Mouse (Mus musculus): ENCODE data around the gene Ramp1. TPM values are rescaled to one million over a fixed set of nuclear protein-coding genes. Genes with fewer than 3 reads are reported as not detected.

Gene Ramp1
- 2.3 and 2.8 TPM in 2 replicates for polyA plus RNA-seq (2012; rRNA removed)

DNA sequence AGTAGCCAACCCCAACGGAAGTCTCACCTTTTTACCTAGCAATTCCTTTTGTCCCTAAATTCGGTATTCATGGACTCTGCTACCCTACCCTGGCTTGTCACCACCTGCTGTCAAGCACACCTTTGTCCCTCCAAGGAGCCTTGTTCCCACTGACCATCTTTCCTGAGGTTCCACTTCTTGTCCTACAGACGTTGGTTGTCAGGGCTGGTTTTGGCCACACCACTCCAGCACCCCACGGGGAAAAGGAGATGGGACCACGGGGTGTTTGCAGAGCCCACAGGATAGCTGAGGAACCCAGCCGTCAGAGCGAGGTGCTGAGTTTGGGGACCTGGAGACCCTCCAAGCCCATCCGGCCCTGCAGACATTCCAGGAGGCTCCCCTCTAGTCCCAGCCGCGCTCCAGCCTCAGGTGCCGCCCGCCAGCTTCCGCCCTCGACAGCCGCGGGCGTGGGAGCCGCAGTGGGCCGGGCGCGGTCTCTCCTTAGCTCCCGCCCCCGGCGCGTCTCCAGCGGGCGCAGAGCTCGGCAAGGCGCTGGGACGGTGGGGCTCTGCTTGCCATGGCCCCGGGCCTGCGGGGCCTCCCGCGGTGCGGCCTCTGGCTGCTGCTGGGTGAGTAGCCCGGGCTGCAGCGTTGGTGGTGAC lies at the start of gene Ramp1:
TSS of gene Ramp1 (plus strand) at position 290 of the 641 bp plus-strand sequence.

DNA sequence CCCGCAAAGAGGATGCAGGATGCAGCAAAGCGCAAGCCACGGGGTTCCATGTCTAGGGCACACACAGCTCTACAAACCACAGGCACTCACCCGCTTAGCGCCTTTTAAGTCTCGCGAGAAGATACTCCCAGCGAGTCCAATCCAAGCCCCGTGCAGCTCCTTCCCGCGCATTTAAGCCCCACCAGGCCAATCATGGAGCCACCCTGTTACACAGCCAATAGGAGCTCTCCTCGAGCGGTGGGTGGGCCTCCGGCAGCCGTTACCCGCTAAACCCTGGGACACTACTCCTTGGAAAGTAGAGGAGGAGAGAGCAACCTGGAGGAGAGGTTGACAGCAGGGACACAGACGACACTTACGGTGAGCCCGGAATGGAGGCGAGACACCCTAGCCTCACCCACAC lies 34.8 kb upstream of the Ramp1 start, which contains the start of gene Rbm44:
TSS of gene Rbm44 (plus strand) at position 277 of the 400 bp plus-strand sequence.

DNA sequence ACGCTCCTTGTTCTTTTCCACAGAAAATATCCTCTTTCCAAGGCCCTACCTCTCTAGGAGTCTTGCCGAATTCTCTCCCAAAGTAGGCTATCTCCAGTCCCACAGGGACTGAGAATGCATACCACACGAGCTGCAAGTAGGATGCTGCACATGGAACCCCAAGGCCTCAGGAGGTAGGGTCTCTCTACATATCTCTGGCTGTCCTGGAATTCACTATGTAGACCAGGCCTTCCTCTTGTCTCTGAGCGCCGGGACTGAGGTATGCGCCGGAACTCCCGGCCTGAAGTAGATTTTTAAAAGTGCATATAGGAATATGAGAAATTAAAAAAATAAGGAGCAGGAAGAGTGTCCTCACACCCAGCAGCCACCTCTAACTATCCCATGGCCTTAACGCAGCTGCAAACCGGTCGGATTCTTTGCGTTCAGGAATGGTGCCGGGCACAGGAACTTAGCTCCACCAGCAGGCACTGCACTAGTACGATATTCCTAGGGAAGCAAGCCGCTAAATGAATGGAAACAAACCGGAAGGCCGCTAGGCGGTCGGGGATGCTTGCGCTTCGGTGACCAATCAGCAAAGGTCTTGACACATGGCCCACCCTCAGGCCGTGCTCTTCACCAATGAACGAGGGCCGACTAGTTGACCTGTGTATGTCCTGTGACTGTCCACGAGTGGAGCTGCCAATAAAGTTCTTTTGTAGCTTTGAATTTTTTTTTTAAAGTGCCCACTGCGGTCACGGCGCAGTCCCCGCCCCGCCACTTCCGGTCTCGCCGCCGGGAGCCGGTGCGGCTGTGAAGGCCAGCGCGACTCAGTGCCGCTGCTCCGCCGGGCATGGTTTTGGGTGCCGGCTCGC lies 70.2 kb downstream of the Ramp1 start, which contains the start of gene Ube2f:
TSS of gene Ube2f (plus strand) at position 741 of the 851 bp plus-strand sequence.

Other genes starting within 250 kb of the Ramp1 start
- not detected in 2 replicates for gene Prlh, start 226.7 kb upstream of the Ramp1 start, polyA plus RNA-seq (2012; rRNA removed)
- gene Rab17, start 210.2 kb upstream of the Ramp1 start, polyA plus RNA-seq (2012; rRNA removed), result 1.8 and 2.3 TPM in 2 replicates
- gene Lrrfip1, start 181.1 kb upstream of the Ramp1 start, polyA plus RNA-seq (2012; rRNA removed), result 9.4 and 10.1 TPM in 2 replicates
- gene Rbm44, start 34.7 kb upstream of the Ramp1 start, polyA plus RNA-seq (2012; rRNA removed), result 1.3 and 1.6 TPM in 2 replicates
- 37.2 and 42.0 TPM in 2 replicates for gene Ube2f, start 70.5 kb downstream of the Ramp1 start, polyA plus RNA-seq (2012; rRNA removed)
- gene Scly, start 118.5 kb downstream of the Ramp1 start, polyA plus RNA-seq (2012; rRNA removed), result 18.1 and 20.6 TPM in 2 replicates
- gene Espnl, start 142.3 kb downstream of the Ramp1 start, polyA plus RNA-seq (2012; rRNA removed), result 0.01 and 0.03 TPM in 2 replicates
- gene Klhl30, start 171.2 kb downstream of the Ramp1 start, polyA plus RNA-seq (2012; rRNA removed), result 0.10 TPM in 1 of 2 replicates, not detected in the other
- gene Erfe, start 186.6 kb downstream of the Ramp1 start, polyA plus RNA-seq (2012; rRNA removed), result 2.4 and 3.1 TPM in 2 replicates
- 51.0 and 52.4 TPM in 2 replicates for gene Ilkap, start 219.0 kb downstream of the Ramp1 start, polyA plus RNA-seq (2012; rRNA removed)
- gene Hes6, start 234.2 kb downstream of the Ramp1 start, polyA plus RNA-seq (2012; rRNA removed), result 9.7 and 11.4 TPM in 2 replicates

Measured in liver, embryonic 14 days (tissue).